Mouse (Mus musculus): Measurements from ENCODE around the gene Lyzl4. TPM values are rescaled to one million over a fixed set of nuclear protein-coding genes. Genes with fewer than 3 reads are reported as not detected.

Gene Lyzl4
- polyA plus RNA-seq, 1 experiment from 2014 or later, result not detected

DNA sequence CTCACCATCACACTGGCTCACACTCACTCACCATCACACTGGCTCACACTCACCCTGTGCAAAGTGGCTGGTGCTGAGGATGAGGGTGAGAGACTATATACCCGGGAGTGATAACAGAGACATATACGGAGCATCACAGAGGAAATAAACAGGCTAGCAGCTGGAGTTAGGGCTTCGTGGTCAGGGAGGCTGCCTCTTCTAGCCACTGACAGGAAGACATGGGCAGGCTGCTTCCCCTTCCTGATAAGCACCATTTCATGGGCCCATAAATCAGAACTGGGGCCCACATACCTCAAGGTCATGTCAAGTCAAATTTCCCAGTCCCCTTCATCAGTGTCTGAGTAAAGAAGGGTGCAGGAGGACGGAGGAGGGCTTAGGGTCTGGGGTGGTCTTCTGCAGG lies 35.2 kb upstream of the Lyzl4 start:
- no peak overlapping the region for H3K4me3 ChIP-seq (ENCODE audit: low read depth, low read length)

DNA sequence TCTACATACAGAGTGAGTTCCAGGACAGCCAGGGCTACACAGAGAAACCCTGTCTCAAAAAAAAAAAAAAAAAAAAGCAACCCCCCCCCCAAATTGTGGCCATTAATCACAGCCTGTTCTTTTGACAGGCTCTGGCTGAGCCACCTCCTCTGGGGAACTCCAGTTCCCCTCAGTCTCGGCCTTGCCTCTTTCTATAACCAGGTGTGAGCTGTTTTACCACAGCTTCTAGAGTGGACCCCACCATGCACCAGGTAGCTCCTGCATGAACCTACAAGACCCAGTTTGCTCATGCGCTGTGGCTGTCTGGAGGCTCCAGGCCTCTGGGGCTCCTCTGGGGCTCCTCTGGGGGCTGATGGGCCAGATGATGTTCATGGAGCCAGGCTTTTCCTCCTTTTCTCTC lies 33.7 kb upstream of the Lyzl4 start:
- H3K9me3 ChIP-seq (replicated peaks; ENCODE audit: control insufficient read depth, low read length), result no peaks in the 10 kb centered on the region
- no peaks in the 10 kb centered on the region for H3K36me3 ChIP-seq (ENCODE audit: control insufficient read depth, insufficient read depth, low read length)
- H3K9ac ChIP-seq (ENCODE audit: low read depth, low read length), result no peak overlapping the region
- no peak for ATAC-seq (replicated peaks; ENCODE audit: insufficient number of reproducible peaks, low FRiP score, low TSS enrichment)
- peaks cover 16% of the 10 kb centered on the region for H3K4me1 ChIP-seq (ENCODE audit: control insufficient read depth, insufficient read depth, low read length)
- WGBS (ENCODE audit: insufficient replicate concordance), result 82% methylated on average over 2 of the region's 2 CpGs
- H3K27me3 ChIP-seq (ENCODE audit: control insufficient read depth, insufficient read depth, low read length), result peaks cover 2% of the 10 kb centered on the region; the same call in 1 of the 2 replicates
- H3K4me2 ChIP-seq, result no peak overlapping the region
- H3K27ac ChIP-seq (ENCODE audit: low read depth, low read length), result no peak overlapping the region
- H3K4me3 ChIP-seq (ENCODE audit: low read depth, low read length), result no peak overlapping the region

More for the DNA sequence above, 35.2 kb upstream of the Lyzl4 start:
- Histone ChIP-seq H3K4me2 (no peak overlapping the region), H3K9me3 (replicated peaks; ENCODE audit: control insufficient read depth, low read length) (no peaks in the 10 kb centered on the region), H3K9ac (ENCODE audit: low read depth, low read length) (no peak overlapping the region), H3K27ac (ENCODE audit: low read depth, low read length) (no peak overlapping the region), H3K27me3 (ENCODE audit: control insufficient read depth, insufficient read depth, low read length) (0 out of 2 replicates have a peak, but pooled peaks cover 2% of the 10 kb centered on the region), H3K4me1 (ENCODE audit: control insufficient read depth, insufficient read depth, low read length) (peaks cover 10% of the 10 kb centered on the region), H3K36me3 (ENCODE audit: control insufficient read depth, insufficient read depth, low read length) (no peaks in the 10 kb centered on the region)
- ATAC-seq (replicated peaks; ENCODE audit: insufficient number of reproducible peaks, low FRiP score, low TSS enrichment), result no peak
- WGBS (ENCODE audit: insufficient replicate concordance), result 52% methylated on average over 4 of the region's 4 CpGs

DNA sequence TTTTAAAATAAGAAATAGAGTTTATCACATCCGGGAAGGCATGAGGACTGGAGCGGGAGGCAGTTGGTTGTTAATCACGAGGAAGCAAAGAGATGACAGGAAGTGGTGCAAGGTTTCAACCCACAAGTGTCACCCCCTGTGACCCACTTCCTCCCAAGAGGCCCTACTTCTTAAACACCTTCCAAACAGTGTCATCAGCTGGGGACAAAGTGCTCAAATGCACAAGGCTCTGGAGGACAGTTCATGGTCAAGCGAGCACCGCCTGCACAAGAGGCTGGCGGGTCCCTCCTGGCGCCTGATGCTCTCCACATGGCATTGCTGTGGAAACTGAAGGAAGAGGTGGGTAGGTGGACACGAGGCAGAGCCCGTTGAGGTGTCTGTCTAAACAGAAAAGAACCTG lies 33.1 kb upstream of the Lyzl4 start:
- H3K4me2 ChIP-seq, result no peak overlapping the region
- no peak for ATAC-seq (replicated peaks; ENCODE audit: insufficient number of reproducible peaks, low FRiP score, low TSS enrichment)
- no peak overlapping the region for H3K9ac ChIP-seq (ENCODE audit: low read depth, low read length)
- peaks cover 6% of the 10 kb centered on the region for H3K27me3 ChIP-seq (ENCODE audit: control insufficient read depth, insufficient read depth, low read length)
- 78% methylated on average over 9 of the region's 9 CpGs for WGBS (ENCODE audit: insufficient replicate concordance)
- H3K27ac ChIP-seq (ENCODE audit: low read depth, low read length), result no peak overlapping the region
- no peak overlapping the region for H3K4me3 ChIP-seq (ENCODE audit: low read depth, low read length)
- no peaks in the 10 kb centered on the region for H3K36me3 ChIP-seq (ENCODE audit: control insufficient read depth, insufficient read depth, low read length)
- peaks cover 20% of the 10 kb centered on the region for H3K4me1 ChIP-seq (ENCODE audit: control insufficient read depth, insufficient read depth, low read length)
- no peaks in the 10 kb centered on the region for H3K9me3 ChIP-seq (replicated peaks; ENCODE audit: control insufficient read depth, low read length)

DNA sequence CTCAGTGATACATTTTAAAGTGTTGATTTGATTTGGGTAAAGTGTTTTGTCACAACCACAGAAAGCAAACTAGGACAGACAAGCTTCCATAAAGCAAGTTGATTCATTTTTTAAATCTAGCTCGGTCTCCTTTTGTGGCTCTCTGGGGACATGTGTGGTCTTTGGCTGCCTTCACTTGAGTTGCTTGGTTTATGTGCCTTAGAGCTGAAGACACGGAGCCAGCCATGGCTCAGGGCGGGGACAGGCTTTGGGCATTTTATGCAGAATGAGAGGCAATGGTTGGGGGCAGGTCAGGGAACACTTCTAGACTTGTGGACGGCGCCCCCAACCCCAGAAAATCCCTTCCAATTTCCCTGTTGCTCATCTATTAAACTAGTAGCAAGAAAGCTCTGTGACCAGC lies 31.8 kb upstream of the Lyzl4 start:
- Histone ChIP-seq H3K36me3 (ENCODE audit: control insufficient read depth, insufficient read depth, low read length) (no peaks in the 10 kb centered on the region), H3K9me3 (replicated peaks; ENCODE audit: control insufficient read depth, low read length) (no peaks in the 10 kb centered on the region), H3K27ac (ENCODE audit: low read depth, low read length) (no peak overlapping the region), H3K4me3 (ENCODE audit: low read depth, low read length) (no peak overlapping the region), H3K4me1 (ENCODE audit: control insufficient read depth, insufficient read depth, low read length) (peaks cover 26% of the 10 kb centered on the region), H3K9ac (ENCODE audit: low read depth, low read length) (no peak overlapping the region), H3K4me2 (no peak overlapping the region), H3K27me3 (ENCODE audit: control insufficient read depth, insufficient read depth, low read length) (peaks cover 14% of the 10 kb centered on the region)
- WGBS (ENCODE audit: insufficient replicate concordance), result 86% methylated on average over 5 of the region's 5 CpGs
- ATAC-seq (replicated peaks; ENCODE audit: insufficient number of reproducible peaks, low FRiP score, low TSS enrichment), result no peak

DNA sequence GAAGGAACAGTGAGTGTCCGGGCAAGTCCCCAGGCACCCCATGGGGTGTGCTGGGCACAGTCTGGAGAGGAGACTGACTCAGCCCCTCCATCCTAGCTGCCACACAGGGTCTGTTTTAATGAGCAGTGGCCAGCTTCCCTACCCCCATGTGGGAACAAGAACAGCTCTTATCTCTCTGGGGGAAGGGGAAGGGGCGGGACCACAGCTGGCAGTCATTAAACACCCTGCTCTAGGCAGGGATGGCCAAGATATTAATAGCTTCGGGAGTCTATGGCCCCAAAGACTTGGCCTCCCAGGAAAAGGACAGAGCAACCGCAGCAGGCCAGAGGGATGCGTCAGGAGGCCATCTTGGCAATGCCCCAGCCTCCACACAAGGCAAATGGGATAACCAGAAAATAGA lies 30.4 kb upstream of the Lyzl4 start:
- ATAC-seq (replicated peaks; ENCODE audit: insufficient number of reproducible peaks, low FRiP score, low TSS enrichment), result no peak
- H3K27ac ChIP-seq (ENCODE audit: low read depth, low read length), result no peak overlapping the region

DNA sequence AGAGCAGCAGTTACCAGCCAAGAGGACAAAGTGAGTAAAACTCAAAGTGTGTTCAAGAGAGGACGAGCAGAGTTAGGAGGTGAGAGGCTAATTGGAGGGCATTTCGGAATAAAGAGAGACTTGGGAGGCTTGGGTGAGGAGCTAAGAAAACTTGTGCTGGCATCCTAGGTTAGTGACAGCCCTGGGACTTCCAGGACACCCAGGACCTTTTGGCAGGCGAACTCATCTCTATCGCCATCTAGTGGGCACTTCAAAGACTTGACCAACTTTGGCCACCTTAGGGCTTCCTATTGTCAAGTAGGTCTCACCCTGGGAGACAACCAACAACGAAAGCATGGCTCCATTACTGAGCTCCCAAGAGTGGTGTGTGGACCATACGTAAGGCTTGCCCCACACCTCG lies 29.4 kb upstream of the Lyzl4 start:
- Histone ChIP-seq H3K9me3 (replicated peaks; ENCODE audit: control insufficient read depth, low read length) (no peaks in the 10 kb centered on the region), H3K27ac (ENCODE audit: low read depth, low read length) (no peak overlapping the region), H3K4me3 (ENCODE audit: low read depth, low read length) (no peak overlapping the region), H3K27me3 (ENCODE audit: control insufficient read depth, insufficient read depth, low read length) (peaks cover 35% of the 10 kb centered on the region), H3K9ac (ENCODE audit: low read depth, low read length) (no peak overlapping the region), H3K36me3 (ENCODE audit: control insufficient read depth, insufficient read depth, low read length) (no peaks in the 10 kb centered on the region), H3K4me1 (ENCODE audit: control insufficient read depth, insufficient read depth, low read length) (peaks cover 26% of the 10 kb centered on the region), H3K4me2 (no peak overlapping the region)
- ATAC-seq (replicated peaks; ENCODE audit: insufficient number of reproducible peaks, low FRiP score, low TSS enrichment), result no peak
- WGBS (ENCODE audit: insufficient replicate concordance), result 25% methylated on average over 7 of the region's 7 CpGs

More for the DNA sequence above, 30.4 kb upstream of the Lyzl4 start:
- no peaks in the 10 kb centered on the region for H3K9me3 ChIP-seq (replicated peaks; ENCODE audit: control insufficient read depth, low read length)
- no peaks in the 10 kb centered on the region for H3K36me3 ChIP-seq (ENCODE audit: control insufficient read depth, insufficient read depth, low read length)
- 22% methylated on average over 5 of the region's 5 CpGs for WGBS (ENCODE audit: insufficient replicate concordance)
- no peak overlapping the region for H3K9ac ChIP-seq (ENCODE audit: low read depth, low read length)
- no peak overlapping the region for H3K4me3 ChIP-seq (ENCODE audit: low read depth, low read length)
- H3K4me1 ChIP-seq (ENCODE audit: control insufficient read depth, insufficient read depth, low read length), result peaks cover 26% of the 10 kb centered on the region
- peaks cover 26% of the 10 kb centered on the region for H3K27me3 ChIP-seq (ENCODE audit: control insufficient read depth, insufficient read depth, low read length)
- H3K4me2 ChIP-seq, result no peak overlapping the region

DNA sequence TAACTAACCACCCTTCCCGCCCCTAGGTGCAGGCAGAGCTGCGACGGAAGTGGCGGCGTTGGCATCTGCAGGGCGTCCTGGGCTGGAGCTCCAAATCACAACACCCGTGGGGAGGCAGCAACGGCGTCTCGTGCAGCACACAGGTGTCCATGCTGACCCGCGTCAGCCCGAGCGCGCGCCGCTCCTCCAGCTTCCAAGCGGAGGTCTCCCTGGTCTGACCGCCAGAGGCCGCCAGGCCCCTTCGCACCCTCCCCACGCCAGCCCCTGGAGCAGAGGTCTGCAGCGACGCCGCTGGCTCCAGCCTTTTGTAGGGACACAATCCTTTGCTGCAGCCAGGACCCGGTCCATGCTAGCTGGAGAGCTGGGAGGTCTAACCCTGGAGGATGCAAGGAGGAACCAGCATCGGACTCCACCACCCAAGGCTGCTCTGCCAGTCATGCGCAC lies 27.5 kb upstream of the Lyzl4 start:
- H3K27ac ChIP-seq (ENCODE audit: low read depth, low read length), result no peak overlapping the region
- no peaks in the 10 kb centered on the region for H3K36me3 ChIP-seq (ENCODE audit: control insufficient read depth, insufficient read depth, low read length)
- peaks cover 26% of the 10 kb centered on the region for H3K4me1 ChIP-seq (ENCODE audit: control insufficient read depth, insufficient read depth, low read length)
- H3K4me3 ChIP-seq (ENCODE audit: low read depth, low read length), result peak overlapping the region; percentile 27
- H3K4me2 ChIP-seq, result peak overlapping the region; percentile 71
- no peak; the same call in 1 of the 2 replicates for ATAC-seq (replicated peaks; ENCODE audit: insufficient number of reproducible peaks, low FRiP score, low TSS enrichment)
- no peaks in the 10 kb centered on the region for H3K9me3 ChIP-seq (replicated peaks; ENCODE audit: control insufficient read depth, low read length)
- 1% methylated on average over 28 of the region's 28 CpGs for WGBS (ENCODE audit: insufficient replicate concordance)
- peak overlapping the region; percentile 53; the same call in 1 of the 2 replicates for H3K9ac ChIP-seq (ENCODE audit: low read depth, low read length)
- H3K27me3 ChIP-seq (ENCODE audit: control insufficient read depth, insufficient read depth, low read length), result peaks cover 44% of the 10 kb centered on the region

DNA sequence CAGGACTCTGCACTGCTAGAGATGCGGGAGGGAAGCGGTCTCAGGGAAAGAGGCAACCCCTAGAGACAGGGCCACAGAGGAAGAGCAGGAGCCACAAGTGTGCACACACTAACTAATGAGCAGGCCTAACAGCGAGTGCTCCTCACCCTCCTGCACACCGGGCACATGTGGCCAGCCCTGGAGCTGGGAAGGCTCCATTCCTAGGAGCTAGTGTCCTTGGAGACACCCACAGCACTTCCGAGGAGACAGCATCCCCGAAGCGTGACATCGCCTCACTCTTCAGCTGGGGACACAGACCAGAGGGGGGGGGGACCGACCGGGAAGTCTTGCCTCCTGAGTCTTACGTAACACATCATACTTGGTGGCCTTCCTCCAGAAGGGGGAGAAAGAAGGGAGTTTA lies 25.9 kb upstream of the Lyzl4 start:
- Histone ChIP-seq H3K9ac (ENCODE audit: low read depth, low read length) (no peak overlapping the region), H3K4me3 (ENCODE audit: low read depth, low read length) (no peak overlapping the region), H3K36me3 (ENCODE audit: control insufficient read depth, insufficient read depth, low read length) (no peaks in the 10 kb centered on the region), H3K4me1 (ENCODE audit: control insufficient read depth, insufficient read depth, low read length) (peaks cover 23% of the 10 kb centered on the region), H3K9me3 (replicated peaks; ENCODE audit: control insufficient read depth, low read length) (no peaks in the 10 kb centered on the region), H3K27me3 (ENCODE audit: control insufficient read depth, insufficient read depth, low read length) (peaks cover 44% of the 10 kb centered on the region), H3K4me2 (no peak overlapping the region), H3K27ac (ENCODE audit: low read depth, low read length) (no peak overlapping the region)
- WGBS (ENCODE audit: insufficient replicate concordance), result 68% methylated on average over 11 of the region's 11 CpGs
- ATAC-seq (replicated peaks; ENCODE audit: insufficient number of reproducible peaks, low FRiP score, low TSS enrichment), result no peak

DNA sequence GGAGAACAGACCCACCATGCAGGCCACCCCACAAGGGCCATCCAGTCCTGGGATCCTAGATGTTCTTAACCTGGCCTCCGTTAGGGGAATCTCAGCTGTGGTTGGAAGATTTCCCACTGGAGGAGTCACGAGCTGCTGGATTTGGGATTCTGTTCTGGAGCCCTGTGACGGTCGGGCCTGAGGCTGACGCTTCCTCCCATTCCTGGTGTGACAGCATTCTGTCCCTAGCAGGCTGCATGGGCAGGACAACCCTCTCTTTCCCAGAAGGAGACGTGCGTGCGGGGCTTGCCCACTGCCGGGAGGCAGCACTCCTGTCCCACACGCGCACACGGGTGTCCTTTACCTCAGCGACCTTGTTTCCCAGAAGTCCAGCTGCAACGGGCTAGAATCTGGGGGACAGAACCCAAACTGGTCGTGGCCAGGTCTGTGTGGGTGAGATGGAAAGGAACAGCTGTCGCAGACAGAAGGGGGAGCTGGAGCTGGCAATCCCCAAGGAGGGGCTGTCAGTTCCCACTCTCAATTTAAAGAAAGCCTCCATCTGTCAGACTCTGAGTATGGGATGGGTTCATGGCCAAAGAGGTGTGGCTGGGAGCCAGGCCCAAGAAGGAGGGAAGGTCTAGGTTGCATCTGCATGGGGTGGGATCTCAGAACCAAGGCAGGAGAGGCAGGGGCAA lies 25.2 kb upstream of the Lyzl4 start:
- H3K9ac ChIP-seq (ENCODE audit: low read depth, low read length), result no peak overlapping the region
- no peak overlapping the region for H3K27ac ChIP-seq (ENCODE audit: low read depth, low read length)
- no peaks in the 10 kb centered on the region for H3K36me3 ChIP-seq (ENCODE audit: control insufficient read depth, insufficient read depth, low read length)
- ATAC-seq (replicated peaks; ENCODE audit: insufficient number of reproducible peaks, low FRiP score, low TSS enrichment), result no peak
- WGBS (ENCODE audit: insufficient replicate concordance), result 68% methylated on average over 16 of the region's 16 CpGs
- H3K27me3 ChIP-seq (ENCODE audit: control insufficient read depth, insufficient read depth, low read length), result peaks cover 44% of the 10 kb centered on the region
- no peak overlapping the region for H3K4me2 ChIP-seq
- H3K4me3 ChIP-seq (ENCODE audit: low read depth, low read length), result no peak overlapping the region
- H3K4me1 ChIP-seq (ENCODE audit: control insufficient read depth, insufficient read depth, low read length), result peaks cover 16% of the 10 kb centered on the region
- H3K9me3 ChIP-seq (replicated peaks; ENCODE audit: control insufficient read depth, low read length), result no peaks in the 10 kb centered on the region

Measured in heart, embryonic 11.5 days (tissue).